ENCODE assay signal across 26 mouse cellular contexts in genomic region chr11:17546286-17546685, GRCm38 (mm10).
DNase-seq lines count a peak whose midpoint lies in the region; ATAC-seq and TF ChIP-seq lines count a peak whose summit lies in the region.
"Had no signal": no experiment of that assay in that cellular context is flagged by ENCODE, and none has a peak within 500 bp of the region (broad histone marks: within the 10 kb centered on the region; RNA-seq: fewer than 3 reads in every experiment).

No protein-coding gene starts in this region.

- H3K27me3 ChIP-seq in kidney, adult 2 months (replicated peaks; ENCODE audit: control insufficient read depth, insufficient read depth, low read length), result no peaks in the 10 kb centered on the region
- no peaks in the 10 kb centered on the region for H3K27me3 ChIP-seq in kidney, embryonic 15.5 days
- H3K27me3 ChIP-seq in limb, embryonic 13.5 days, result no peaks in the 10 kb centered on the region
- no peaks in the 10 kb centered on the region for H3K27me3 ChIP-seq in limb, embryonic 10.5 days (ENCODE audit: low read depth, poor library complexity, severe bottlenecking)
- H3K27me3 ChIP-seq: CH12.LX; forebrain, embryonic 13.5 days; heart, embryonic 13.5 days; Patski had no signal

- peak; percentile 11 for DNase-seq in kidney, adult 2 months
- DNase-seq in kidney, postnatal 10 days, result peak; percentile 52
- no peak for DNase-seq in kidney, adult 11 months
- no peak for DNase-seq in limb, embryonic 10.5 days (ENCODE audit: low spot score)
- DNase-seq in gastrocnemius, postnatal 10 days, result no peak
- DNase-seq: adrenal gland, postnatal 10 days; adrenal gland, postnatal 36 days; B cell, adult 2 months; cerebellum, adult 18-20 months; cerebellum, adult 9-10 months; cerebellum, postnatal 14 days; gastrocnemius, postnatal 14 days; heart, adult 18-20 months; heart, postnatal 14 days; heart, postnatal 4 days had no signal

- no peaks in the 10 kb centered on the region for H3K9me3 ChIP-seq in kidney, embryonic 15.5 days (replicated peaks)
- no peaks in the 10 kb centered on the region for H3K9me3 ChIP-seq in limb, embryonic 13.5 days
- H3K9me3 ChIP-seq in limb, embryonic 10.5 days (replicated peaks), result no peaks in the 10 kb centered on the region
- H3K9me3 ChIP-seq: forebrain, embryonic 10.5 days; forebrain, embryonic 13.5 days; heart, embryonic 10.5 days; heart, embryonic 13.5 days had no signal

- no peak for TF ChIP-seq POLR2A in kidney, adult 2 months (IDR thresholded peaks at IDR 0.05; ENCODE audit: low read depth, low read length)

- TF ChIP-seq CTCF in kidney, adult 2 months (conservative IDR thresholded peaks at IDR 0.05; ENCODE audit: insufficient read depth, insufficient read length, low read depth, low read length), result no peak

- no peak overlapping the region for H3K27ac ChIP-seq in kidney, adult 2 months (ENCODE audit: insufficient read depth, low read depth, low read length)
- H3K27ac ChIP-seq in kidney, embryonic 15.5 days, result no peak overlapping the region
- H3K27ac ChIP-seq in limb, embryonic 13.5 days, result no peak overlapping the region
- no peak overlapping the region for H3K27ac ChIP-seq in limb, embryonic 10.5 days
- H3K27ac ChIP-seq: forebrain, embryonic 10.5 days; forebrain, embryonic 13.5 days; heart, embryonic 10.5 days; heart, embryonic 13.5 days; hindbrain, embryonic 14.5 days had no signal

- no peak overlapping the region for H3K9ac ChIP-seq in kidney, embryonic 15.5 days
- no peak overlapping the region for H3K9ac ChIP-seq in limb, embryonic 13.5 days
- H3K9ac ChIP-seq: forebrain, embryonic 13.5 days; heart, embryonic 13.5 days; hindbrain, embryonic 14.5 days had no signal

- H3K4me2 ChIP-seq in kidney, embryonic 15.5 days, result no peak overlapping the region
- H3K4me2 ChIP-seq in limb, embryonic 13.5 days (replicated peaks), result no peak overlapping the region
- H3K4me2 ChIP-seq: forebrain, embryonic 13.5 days; heart, embryonic 13.5 days; hindbrain, embryonic 14.5 days had no signal

- H3K4me1 ChIP-seq in kidney, adult 2 months (ENCODE audit: control insufficient read depth, insufficient read depth, low read length), result no peaks in the 10 kb centered on the region
- H3K4me1 ChIP-seq in kidney, embryonic 15.5 days, result no peaks in the 10 kb centered on the region
- no peaks in the 10 kb centered on the region for H3K4me1 ChIP-seq in limb, embryonic 13.5 days
- H3K4me1 ChIP-seq in limb, embryonic 10.5 days, result no peaks in the 10 kb centered on the region
- H3K4me1 ChIP-seq: forebrain, embryonic 10.5 days; forebrain, embryonic 13.5 days; heart, embryonic 10.5 days; heart, embryonic 13.5 days had no signal

- no peaks in the 10 kb centered on the region for H3K36me3 ChIP-seq in kidney, adult 2 months (ENCODE audit: control insufficient read depth, insufficient read depth, low read length)
- H3K36me3 ChIP-seq in kidney, embryonic 15.5 days, result no peaks in the 10 kb centered on the region
- H3K36me3 ChIP-seq in limb, embryonic 13.5 days, result no peaks in the 10 kb centered on the region
- H3K36me3 ChIP-seq in limb, embryonic 10.5 days, result no peaks in the 10 kb centered on the region
- H3K36me3 ChIP-seq: forebrain, embryonic 10.5 days; G1E; heart, embryonic 10.5 days; heart, embryonic 13.5 days had no signal

- no peak overlapping the region for H3K4me3 ChIP-seq in kidney, adult 2 months (ENCODE audit: insufficient read depth, low read depth, low read length)
- H3K4me3 ChIP-seq in kidney, embryonic 15.5 days (replicated peaks), result no peak overlapping the region
- no peak overlapping the region for H3K4me3 ChIP-seq in limb, embryonic 13.5 days
- no peak overlapping the region for H3K4me3 ChIP-seq in limb, embryonic 10.5 days
- H3K4me3 ChIP-seq: forebrain, embryonic 10.5 days; forebrain, embryonic 13.5 days; heart, embryonic 10.5 days; heart, embryonic 13.5 days had no signal

- no peak for ATAC-seq in kidney, embryonic 15.5 days (replicated peaks; ENCODE audit: low FRiP score)
- 0 out of 2 replicates have a peak, but pooled peaks have one; percentile 28 for ATAC-seq in limb, embryonic 13.5 days (ENCODE audit: low FRiP score, low read depth)
- ATAC-seq: forebrain, embryonic 13.5 days; forebrain, embryonic 16.5 days; Patski had no signal

Comparison
In these comparisons a context has a peak if more than half of its experiments do, and no peak if none do; other contexts are left out.
1. DNase-seq: peak in kidney, adult 2 months (single experiment) and kidney, postnatal 10 days (single experiment); none in kidney, adult 11 months (single experiment), limb, embryonic 10.5 days (single experiment) and gastrocnemius, postnatal 10 days (single experiment).